Mouse (Mus musculus) hindbrain, embryonic 10.5 days (tissue): ENCODE results near the gene Tbc1d13. TPM values are rescaled to one million over a fixed set of nuclear protein-coding genes. Genes with fewer than 3 reads are reported as not detected.

Experiments used
- DNase-seq: peaks from one replicate; pipeline ENCODE4 v3.0.0-alpha.2; 2017; ENCODE audit warnings: low spot score
- H3K27ac ChIP-seq: fragments of 300-500 bp; sonication (generic); 2 replicates; pipeline ENCODE4 v1.5.1; 2016; ENCODE audit warnings: mild to moderate bottlenecking, moderate library complexity
- H3K27me3 ChIP-seq: fragments of 300-500 bp; sonication (generic); 2 replicates; pipeline ENCODE4 v1.6.1; 2016; ENCODE audit warnings: mild to moderate bottlenecking; ENCODE audit not compliant: poor library complexity, insufficient read depth, severe bottlenecking
- H3K36me3 ChIP-seq: fragments of 300-500 bp; sonication (generic); 2 replicates; pipeline ENCODE4 v1.6.1; 2016; ENCODE audit warnings: mild to moderate bottlenecking, moderate library complexity
- H3K4me1 ChIP-seq: fragments of 300-500 bp; sonication (generic); replicated peaks from 2 replicates; pipeline ENCODE4 v1.6.1; 2016; ENCODE audit warnings: mild to moderate bottlenecking
- H3K4me3 ChIP-seq: fragments of 300-500 bp; sonication (generic); 2 replicates; pipeline ENCODE4 v1.5.1; 2016; ENCODE audit warnings: mild to moderate bottlenecking, moderate library complexity
- H3K9me3 ChIP-seq: fragments of 300-500 bp; sonication (generic); 2 replicates; pipeline ENCODE4 v1.6.1; 2016; ENCODE audit warnings: mild to moderate bottlenecking, moderate library complexity
- WGBS: fragments of 180-500 bp; shearing (Covaris S2); methylation state at CpG from one replicate; pipeline ENCODE4 v1.1.7; 2016; 5-methylcytosine and 5-hydroxymethylcytosine counted together
- polyA plus RNA-seq: library from polyadenylated mRNA; unstranded; fragments of >200 nt; fragmentation: Nextera tagmentation; extraction: Ambion mirVana; gene quantifications from 2 replicates; pipeline ENCODE4 v1.2.1, GENCODE M21; 2016

The Tbc1d13 gene
- polyA plus RNA-seq, result 6.9 and 10.2 TPM in 2 replicates

GRCm38 (mm10) chr2:30133613-30134377 is at the start of gene Tbc1d13:
TSS of gene Tbc1d13 (plus strand) at chr2:30133746.
- WGBS, result under 1% methylated on average over 46 of the region's 46 CpGs
- peak within 1 kb of the TSS; percentile 97 for H3K4me3 ChIP-seq
- peak within 1 kb of the TSS; percentile 94 for H3K27ac ChIP-seq
- peak; percentile 96 for DNase-seq
- H3K27me3 ChIP-seq, result no peaks in the 10 kb centered on the region
- H3K36me3 ChIP-seq, result peaks cover 36% of the 10 kb centered on the region
- no peaks in the 10 kb centered on the region for H3K9me3 ChIP-seq
- peaks cover 26% of the 10 kb centered on the region for H3K4me1 ChIP-seq

GRCm38 (mm10) chr2:30084113-30084512 is 49.4 kb upstream of the Tbc1d13 start:
- Histone ChIP-seq H3K9me3 (no peaks in the 10 kb centered on the region), H3K4me3 (peak overlapping the region; percentile 42), H3K27ac (peak overlapping the region; percentile 30), H3K27me3 (no peaks in the 10 kb centered on the region), H3K4me1 (peaks cover 26% of the 10 kb centered on the region), H3K36me3 (peaks cover 24% of the 10 kb centered on the region)
- DNase-seq, result no peak
- WGBS, result 61% methylated on average over 5 of the region's 5 CpGs

- Histone ChIP-seq H3K36me3 (peaks cover 26% of the 10 kb centered on the region), H3K27ac (peak overlapping the region; percentile 30), H3K4me1 (peaks cover 22% of the 10 kb centered on the region), H3K4me3 (peak overlapping the region; percentile 42), H3K9me3 (no peaks in the 10 kb centered on the region), H3K27me3 (no peaks in the 10 kb centered on the region)
- WGBS, result 8% methylated on average over 12 of the region's 12 CpGs
- peak; percentile 45 for DNase-seq
These were observed 48.9 kb upstream of the Tbc1d13 start for GRCm38 (mm10) chr2:30084632-30085031.

DNA sequence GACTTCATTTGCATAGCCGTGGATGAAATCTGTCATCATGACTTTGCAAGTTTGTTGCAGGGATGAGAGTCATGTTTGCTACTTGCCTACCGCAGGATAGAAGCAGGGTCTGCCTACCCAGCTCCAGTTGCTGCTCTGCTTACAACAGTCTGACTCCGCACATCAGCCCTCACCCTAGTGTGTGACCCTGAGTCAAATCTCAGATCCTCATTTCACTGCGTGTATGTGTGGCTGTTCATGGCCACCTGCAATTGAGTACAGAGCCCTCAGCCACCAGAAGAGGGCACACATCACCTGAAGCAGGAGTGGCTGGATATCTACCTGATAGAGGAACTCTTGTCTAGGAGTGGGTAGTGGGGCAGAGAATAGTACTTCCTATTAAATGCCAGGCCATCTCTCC is 46.2 kb upstream of the Tbc1d13 start:
- Histone ChIP-seq H3K4me1 (peaks cover 20% of the 10 kb centered on the region), H3K27ac (no peak overlapping the region), H3K27me3 (no peaks in the 10 kb centered on the region), H3K4me3 (no peak overlapping the region), H3K36me3 (peaks cover 41% of the 10 kb centered on the region), H3K9me3 (no peaks in the 10 kb centered on the region)
- 91% methylated on average over 4 of the region's 4 CpGs for WGBS
- no peak for DNase-seq

GRCm38 (mm10) chr2:30091521-30091920 is 42.0 kb upstream of the Tbc1d13 start:
- H3K27ac ChIP-seq, result no peak overlapping the region
- H3K36me3 ChIP-seq, result peaks cover 42% of the 10 kb centered on the region
- peak overlapping the region; percentile 75 for H3K4me3 ChIP-seq
- WGBS, result 96% methylated on average over 12 of the region's 12 CpGs
- DNase-seq, result no peak
- no peaks in the 10 kb centered on the region for H3K27me3 ChIP-seq
- H3K9me3 ChIP-seq, result no peaks in the 10 kb centered on the region
- peaks cover 30% of the 10 kb centered on the region for H3K4me1 ChIP-seq

DNA sequence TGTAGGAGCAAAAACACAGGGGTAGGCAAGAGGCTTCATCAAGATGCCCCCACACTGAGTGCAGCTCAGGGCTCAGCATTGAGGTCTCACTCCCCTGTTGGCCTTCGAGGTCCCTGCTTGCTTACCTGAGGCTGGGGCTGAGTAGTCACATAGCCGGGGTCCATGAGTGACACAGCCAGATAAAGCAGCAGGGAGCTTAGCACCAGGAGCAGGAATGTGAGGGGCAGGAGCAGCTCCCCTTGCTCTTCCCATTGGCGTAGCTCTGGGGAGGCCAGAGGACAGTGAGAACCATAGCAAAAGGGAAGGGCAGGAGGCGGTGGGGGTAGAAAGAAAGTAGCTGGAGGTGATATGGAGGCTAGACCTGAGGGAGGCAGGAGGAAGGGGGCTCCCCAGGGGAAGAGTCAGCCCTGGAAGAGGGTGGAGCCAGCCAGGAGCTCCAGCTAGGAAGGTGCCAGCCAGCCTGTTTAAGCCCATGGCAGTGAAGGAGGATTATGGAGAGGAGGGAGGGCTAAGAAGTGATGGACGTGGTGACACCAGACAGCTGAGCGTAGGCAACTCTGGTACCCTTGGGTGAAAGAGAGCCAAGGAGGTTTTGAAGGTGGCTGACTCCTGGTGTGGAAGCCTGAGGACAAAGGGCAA is 41.1 kb upstream of the Tbc1d13 start:
- H3K4me3 ChIP-seq, result peak overlapping the region; percentile 75
- no peak for DNase-seq
- peaks cover 38% of the 10 kb centered on the region for H3K36me3 ChIP-seq
- H3K27me3 ChIP-seq, result no peaks in the 10 kb centered on the region
- 53% methylated on average over 6 of the region's 6 CpGs for WGBS
- peak overlapping the region; percentile 86 for H3K27ac ChIP-seq
- peaks cover 30% of the 10 kb centered on the region for H3K4me1 ChIP-seq
- H3K9me3 ChIP-seq, result no peaks in the 10 kb centered on the region

DNA sequence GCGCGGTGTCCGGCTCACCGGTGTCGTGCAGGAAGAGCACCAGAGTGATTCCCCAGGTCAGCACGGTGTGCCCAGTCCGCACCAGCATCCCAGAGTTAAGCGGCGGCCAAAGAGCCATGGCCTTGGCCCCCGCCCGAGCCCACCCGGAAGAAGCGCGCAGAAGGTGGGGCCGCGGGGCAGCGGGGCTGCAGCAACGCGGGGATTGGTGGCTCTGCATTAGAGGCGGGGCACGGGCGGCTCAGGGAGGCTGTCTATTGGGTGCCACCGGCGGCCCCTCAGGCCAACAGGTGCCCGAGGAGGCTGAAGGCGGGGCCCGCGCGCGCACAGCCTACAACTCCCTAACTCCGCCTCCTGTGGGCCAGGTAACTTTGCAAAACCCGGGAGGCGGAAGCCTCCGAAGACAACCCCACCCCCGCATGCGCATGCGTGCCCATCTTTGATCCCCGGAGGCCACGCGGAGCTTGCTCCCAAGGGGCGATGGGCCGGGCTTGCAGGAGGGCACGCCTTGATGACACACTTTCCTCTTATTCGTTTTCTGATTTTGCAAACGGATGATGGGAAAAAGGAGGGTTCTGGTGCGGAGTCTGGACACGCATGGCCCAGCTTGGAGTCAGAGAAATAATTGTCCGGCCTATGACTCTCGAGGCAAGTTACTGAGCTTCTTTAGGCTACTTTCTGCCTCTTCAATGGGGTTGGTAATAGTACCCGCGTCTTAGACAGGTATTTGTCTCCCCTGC is 39.9 kb upstream of the Tbc1d13 start, which contains the start of gene Zdhhc12:
Gene Zdhhc12, minus strand, starts transcription at position 178 of the 737 bp plus-strand sequence.
- no peaks in the 10 kb centered on the region for H3K9me3 ChIP-seq
- under 1% methylated on average over 51 of the region's 51 CpGs for WGBS
- peak within 1 kb of the TSS; percentile 86 for H3K27ac ChIP-seq
- peaks cover 30% of the 10 kb centered on the region for H3K4me1 ChIP-seq
- DNase-seq, result peak; percentile 96
- peaks cover 44% of the 10 kb centered on the region for H3K36me3 ChIP-seq
- H3K4me3 ChIP-seq, result peak within 1 kb of the TSS; percentile 75
- H3K27me3 ChIP-seq, result no peaks in the 10 kb centered on the region

DNA sequence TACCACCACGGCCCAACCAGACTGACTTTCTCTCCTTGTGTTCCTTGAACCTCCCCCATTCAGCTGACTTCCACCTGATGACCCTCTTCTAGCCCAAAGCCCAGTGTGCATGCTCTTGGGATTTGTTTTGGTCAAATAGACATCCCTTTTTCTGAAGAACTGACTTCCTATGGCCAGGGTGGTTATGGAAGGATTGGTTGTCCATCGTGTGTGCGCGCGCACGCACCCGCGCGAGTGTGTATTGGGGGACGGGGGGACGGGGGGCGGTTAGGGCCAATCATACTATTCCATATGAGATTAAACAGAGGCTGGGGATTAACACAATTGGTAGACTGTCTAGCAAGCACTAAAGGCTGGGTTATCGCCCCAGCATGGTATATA is 39.3 kb upstream of the Tbc1d13 start:
- Histone ChIP-seq H3K27ac (peak overlapping the region; percentile 86), H3K4me3 (peak overlapping the region; percentile 75), H3K36me3 (peaks cover 49% of the 10 kb centered on the region), H3K4me1 (peaks cover 30% of the 10 kb centered on the region), H3K9me3 (no peaks in the 10 kb centered on the region), H3K27me3 (no peaks in the 10 kb centered on the region)
- WGBS, result 4% methylated on average over 13 of the region's 13 CpGs
- no peak for DNase-seq

DNA sequence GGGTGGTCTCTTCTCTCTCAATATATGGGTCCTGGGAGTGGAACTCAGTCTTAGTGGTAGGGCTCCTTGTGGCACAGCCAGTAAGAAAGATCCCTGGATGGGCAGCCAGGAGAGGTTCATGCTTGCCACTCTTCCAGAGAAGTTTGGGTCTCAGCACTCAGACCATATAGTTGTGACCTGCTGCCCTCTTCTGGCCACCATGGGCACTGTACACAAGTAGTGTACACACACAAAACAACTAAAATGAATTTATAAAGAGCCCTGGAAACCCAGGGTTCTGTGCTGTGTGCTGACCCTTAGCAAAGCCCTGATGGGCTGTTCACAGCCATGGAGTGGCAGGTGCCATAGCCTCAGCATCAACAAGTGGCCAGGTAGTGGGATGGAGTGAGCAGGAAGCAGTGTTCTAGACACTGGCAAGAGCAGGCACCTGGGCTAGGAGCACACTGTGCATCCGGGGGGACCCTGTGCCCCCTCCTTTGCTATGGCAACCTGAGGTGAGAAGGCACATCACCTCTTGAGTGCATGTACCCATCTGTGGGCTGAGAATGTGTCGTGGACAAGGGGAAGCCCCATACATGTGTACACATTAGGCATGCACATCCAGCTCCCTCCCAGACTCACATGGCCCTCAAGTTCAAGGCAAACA is 37.5 kb upstream of the Tbc1d13 start:
- 80% methylated on average over 2 of the region's 2 CpGs for WGBS
- H3K4me1 ChIP-seq, result peaks cover 30% of the 10 kb centered on the region
- H3K36me3 ChIP-seq, result peaks cover 52% of the 10 kb centered on the region
- no peak overlapping the region for H3K27ac ChIP-seq
- peak; percentile 55 for DNase-seq
- H3K4me3 ChIP-seq, result no peak overlapping the region
- H3K27me3 ChIP-seq, result no peaks in the 10 kb centered on the region
- H3K9me3 ChIP-seq, result no peaks in the 10 kb centered on the region

DNA sequence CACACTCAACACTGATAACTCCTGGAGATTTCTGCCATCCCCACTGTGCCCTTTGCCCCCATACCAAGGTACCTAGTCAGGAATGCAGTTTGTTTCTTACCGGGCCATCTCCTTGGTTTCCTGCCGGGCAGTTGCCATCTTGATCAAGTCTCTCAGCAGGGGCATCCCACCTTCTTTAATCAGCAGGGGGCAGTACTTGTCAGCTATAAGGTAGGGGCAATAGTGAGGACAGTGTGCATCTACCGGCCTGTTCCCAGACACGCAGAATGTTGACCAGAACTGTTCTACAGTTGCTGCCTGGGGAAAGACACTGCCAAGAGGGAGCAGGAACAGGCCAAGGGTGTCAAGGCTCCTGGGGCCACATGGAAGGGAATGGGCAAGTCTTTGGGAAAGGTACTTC is 33.3 kb upstream of the Tbc1d13 start:
- no peak for DNase-seq
- Histone ChIP-seq H3K4me3 (no peak overlapping the region), H3K27me3 (no peaks in the 10 kb centered on the region), H3K4me1 (no peaks in the 10 kb centered on the region), H3K9me3 (no peaks in the 10 kb centered on the region), H3K27ac (no peak overlapping the region), H3K36me3 (peaks cover 81% of the 10 kb centered on the region)
- WGBS, result 75% methylated on average over 4 of the region's 4 CpGs

- no peak overlapping the region for H3K27ac ChIP-seq
- no peak overlapping the region for H3K4me3 ChIP-seq
- DNase-seq, result peak; percentile 53
- peaks cover 94% of the 10 kb centered on the region for H3K36me3 ChIP-seq
- no peaks in the 10 kb centered on the region for H3K27me3 ChIP-seq
- H3K4me1 ChIP-seq, result no peaks in the 10 kb centered on the region
- H3K9me3 ChIP-seq, result no peaks in the 10 kb centered on the region
These were observed 27.2 kb upstream of the Tbc1d13 start for GRCm38 (mm10) chr2:30106364-30106763.

DNA sequence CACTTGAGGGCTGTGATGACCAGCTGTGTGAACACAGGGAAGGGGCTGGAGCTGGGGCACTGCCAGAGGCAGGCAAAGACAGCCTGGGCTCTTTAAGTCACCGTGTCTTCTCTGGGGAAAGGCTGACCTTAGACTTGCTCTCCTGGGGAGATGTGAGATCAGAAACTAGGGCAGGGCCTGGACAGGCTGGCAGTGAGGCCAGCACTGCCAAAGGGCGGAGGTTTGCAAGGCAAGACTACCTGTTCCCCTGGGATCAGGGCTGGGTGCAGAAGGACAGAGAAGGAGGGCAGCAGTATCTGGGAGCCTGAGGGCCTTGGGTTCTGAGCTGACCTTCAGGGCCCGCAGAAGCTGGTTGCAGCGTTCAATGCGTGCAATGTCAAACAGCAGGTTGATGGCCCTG is 25.9 kb upstream of the Tbc1d13 start:
- Histone ChIP-seq H3K4me1 (no peaks in the 10 kb centered on the region), H3K4me3 (no peak overlapping the region), H3K9me3 (no peaks in the 10 kb centered on the region), H3K27me3 (no peaks in the 10 kb centered on the region), H3K36me3 (peaks cover 93% of the 10 kb centered on the region), H3K27ac (no peak overlapping the region)
- 95% methylated on average over 5 of the region's 5 CpGs for WGBS
- no peak for DNase-seq
